Mouse (Mus musculus) liver, embryonic 14.5 days (tissue): ENCODE data around the gene Reg3b. TPM values are rescaled to one million over a fixed set of nuclear protein-coding genes. Genes with fewer than 3 reads are reported as not detected.

Experiments used
- ATAC-seq: fragments of 200-750 bp; cut with Nextera tagmentation; 2 replicates; pipeline ENCODE4 v1.8.0; 2017; ENCODE audit warnings: moderate number of reproducible peaks, mild to moderate bottlenecking, moderate library complexity; ENCODE audit not compliant: insufficient read depth
- DNase-seq, 3 experiments: peaks; one replicate each; pipeline ENCODE4 v3.0.0-alpha.2; 2012 to 2013; ENCODE audit warnings: low read depth in 3 of 3, low spot score in 3 of 3
- H3K27ac ChIP-seq: fragments of 300-500 bp; sonication (generic); 2 replicates; pipeline ENCODE4 v1.5.1; 2014; ENCODE audit warnings: moderate library complexity, mild to moderate bottlenecking, control low read depth, inconsistent platforms
- H3K27me3 ChIP-seq: fragments of 300-500 bp; sonication (generic); 2 replicates; pipeline ENCODE4 v1.6.1; 2014; ENCODE audit warnings: mild to moderate bottlenecking, low read length, moderate library complexity; ENCODE audit not compliant: control insufficient read depth, insufficient read depth
- H3K36me3 ChIP-seq: fragments of 300-500 bp; sonication (generic); replicated peaks from 2 replicates; pipeline ENCODE4 v1.6.1; 2014; ENCODE audit warnings: low read depth; ENCODE audit not compliant: control insufficient read depth, insufficient read depth
- H3K4me1 ChIP-seq, 2 experiments: fragments of 200-500 bp in 1 of 2; fragments of 300-500 bp in 1 of 2; sonication (generic) in 1 of 2; replicated peaks; 2 replicates each; pipeline ENCODE4 v1.6.1; 2012 to 2014; ENCODE audit warnings: antibody characterized with exemption in 1 of 2, inconsistent platforms in 1 of 2, low read length in 1 of 2; ENCODE audit not compliant: control insufficient read depth in 2 of 2, insufficient read depth in 2 of 2
- H3K4me2 ChIP-seq: fragments of 300-500 bp; sonication (generic); 2 replicates; pipeline ENCODE4 v1.6.1; 2014; ENCODE audit warnings: low read depth, mild to moderate bottlenecking, control low read depth, moderate library complexity
- H3K4me3 ChIP-seq, 2 experiments: fragments of 200-500 bp in 1 of 2; fragments of 300-500 bp in 1 of 2; sonication (generic) in 1 of 2; 2 replicates each; pipeline ENCODE4 v1.5.1; 2012 to 2014; ENCODE audit warnings: low read depth in 2 of 2, low read length in 2 of 2, mild to moderate bottlenecking in 2 of 2, control low read depth in 1 of 2, inconsistent platforms in 1 of 2, moderate library complexity in 1 of 2; ENCODE audit not compliant: insufficient read depth in 1 of 2
- H3K9ac ChIP-seq: fragments of 300-500 bp; sonication (generic); replicated peaks from 2 replicates; pipeline ENCODE4 v1.6.1; 2014; ENCODE audit warnings: mild to moderate bottlenecking, control low read depth, moderate library complexity
- H3K9me3 ChIP-seq: fragments of 300-500 bp; sonication (generic); 2 replicates; pipeline ENCODE4 v1.6.1; 2016; ENCODE audit warnings: low read length, mixed read lengths; ENCODE audit not compliant: control insufficient read depth
- CTCF ChIP-seq: IDR thresholded peaks from 2 replicates; pipeline ENCODE4 v1.5.1; 2016; ENCODE audit warnings: antibody characterized with exemption, low read depth, control low read depth
- EP300 ChIP-seq: IDR thresholded peaks from 2 replicates; pipeline ENCODE4 v1.6.1; 2016; ENCODE audit warnings: antibody characterized with exemption, low read depth
- WGBS: fragments of 180-500 bp; shearing (Covaris S2); extraction: QIAGEN DNeasy Blood & Tissue Kit; methylation state at CpG from one replicate; pipeline ENCODE4 v1.1.7; 2014; ENCODE audit not compliant: insufficient replicate concordance; 5-methylcytosine and 5-hydroxymethylcytosine counted together
- polyA plus RNA-seq, 2 experiments: library from polyadenylated mRNA; depleted of rRNA in 1 of 2; stranded (reverse) in 1 of 2; unstranded in 1 of 2; fragments of >200 nt; fragmentation: Nextera tagmentation in 1 of 2; extraction: Ambion mirVana in 1 of 2; gene quantifications; 2 replicates each; pipeline versions ENCODE4 v1.2.1 to v1.2.3; 2012 to 2014

Reg3b gene
- polyA plus RNA-seq (2012; rRNA removed) (not detected in 2 replicates), polyA plus RNA-seq (2014; fragmentation: Nextera tagmentation; extraction: Ambion mirVana) (not detected in 2 replicates)

- H3K27me3 ChIP-seq: no peaks in the 10 kb centered on the region
- ATAC-seq: no peak
- H3K4me3 ChIP-seq: no peak within 1 kb of the TSS
- no peak within 1 kb of the TSS for H3K9ac ChIP-seq
- DNase-seq: no peak
- no peak within 1 kb of the TSS for H3K4me2 ChIP-seq
- H3K27ac ChIP-seq: no peak within 1 kb of the TSS
- WGBS: 90% methylated on average over 2 of the region's 2 CpGs
- H3K9me3 ChIP-seq: no peaks in the 10 kb centered on the region
- no peaks in the 10 kb centered on the region for H3K4me1 ChIP-seq
- no peaks in the 10 kb centered on the region for H3K36me3 ChIP-seq
- no peak for TF ChIP-seq EP300
- TF ChIP-seq CTCF: no peak
Observed at GRCm38 (mm10) chr6:78370357-78370756, at the start of gene Reg3b. Reg3b (plus strand) TSS chr6:78370657.

GRCm38 (mm10) chr6:78327798-78328197, 42.7 kb upstream of the Reg3b start:
- Histone ChIP-seq H3K9ac (no peak overlapping the region), H3K4me1 (no peaks in the 10 kb centered on the region), H3K27me3 (no peaks in the 10 kb centered on the region), H3K4me2 (no peak overlapping the region), H3K27ac (no peak overlapping the region), H3K4me3 (no peak overlapping the region), H3K36me3 (no peaks in the 10 kb centered on the region), H3K9me3 (no peaks in the 10 kb centered on the region)
- TF ChIP-seq EP300: no peak
- TF ChIP-seq CTCF: no peak
- ATAC-seq (no peak), DNase-seq (no peak)

GRCm38 (mm10) chr6:78329166-78329565, 41.3 kb upstream of the Reg3b start:
- H3K27me3 ChIP-seq: no peaks in the 10 kb centered on the region
- DNase-seq (no peak), ATAC-seq (no peak)
- no peaks in the 10 kb centered on the region for H3K4me1 ChIP-seq
- no peak overlapping the region for H3K27ac ChIP-seq
- H3K4me2 ChIP-seq: no peak overlapping the region
- no peaks in the 10 kb centered on the region for H3K36me3 ChIP-seq
- no peak overlapping the region for H3K4me3 ChIP-seq
- no peak overlapping the region for H3K9ac ChIP-seq
- no peaks in the 10 kb centered on the region for H3K9me3 ChIP-seq
- WGBS: 68% methylated on average over 2 of the region's 2 CpGs
- TF ChIP-seq EP300 (no peak), CTCF (no peak)

- H3K36me3 ChIP-seq: no peaks in the 10 kb centered on the region
- H3K27me3 ChIP-seq: no peaks in the 10 kb centered on the region
- H3K27ac ChIP-seq: no peak overlapping the region
- DNase-seq (no peak), ATAC-seq (no peak)
- H3K9me3 ChIP-seq: no peaks in the 10 kb centered on the region
- no peaks in the 10 kb centered on the region for H3K4me1 ChIP-seq
- no peak overlapping the region for H3K9ac ChIP-seq
- no peak overlapping the region for H3K4me2 ChIP-seq
- 39% methylated on average over 7 of the region's 7 CpGs for WGBS
- TF ChIP-seq CTCF (no peak), EP300 (no peak)
- no peak overlapping the region for H3K4me3 ChIP-seq
Observed at GRCm38 (mm10) chr6:78331919-78332569, 38.4 kb upstream of the Reg3b start.

GRCm38 (mm10) chr6:78340296-78340695, 30.2 kb upstream of the Reg3b start:
- H3K4me3 ChIP-seq: no peak overlapping the region
- no peak overlapping the region for H3K9ac ChIP-seq
- no peaks in the 10 kb centered on the region for H3K27me3 ChIP-seq
- no peak overlapping the region for H3K4me2 ChIP-seq
- TF ChIP-seq CTCF (no peak), EP300 (no peak)
- DNase-seq: no peak
- H3K9me3 ChIP-seq: no peaks in the 10 kb centered on the region
- no peaks in the 10 kb centered on the region for H3K4me1 ChIP-seq
- no peaks in the 10 kb centered on the region for H3K36me3 ChIP-seq
- H3K27ac ChIP-seq: no peak overlapping the region
- ATAC-seq: no peak
